ENCODE assay signal across 22 mouse cellular contexts in genomic region chr1:121377901-121378300, GRCm38 (mm10).
"Had no signal": no experiment of that assay in that cellular context is flagged by ENCODE, and none has a peak within 500 bp of the region (broad histone marks: within the 10 kb centered on the region; RNA-seq: fewer than 3 reads in every experiment).

No protein-coding gene starts in this region.

- H3K4me2 ChIP-seq: limb, embryonic 13.5 days; liver, embryonic 12.5 days; liver, embryonic 15.5 days; lung, embryonic 15.5 days; midbrain, embryonic 13.5 days; neural tube, embryonic 12.5 days; neural tube, embryonic 15.5 days had no signal

- H3K27ac ChIP-seq: limb, embryonic 10.5 days; limb, embryonic 13.5 days; liver, embryonic 12.5 days; liver, embryonic 15.5 days; lung, embryonic 15.5 days; midbrain, embryonic 10.5 days; midbrain, embryonic 13.5 days; neural tube, embryonic 12.5 days; neural tube, embryonic 15.5 days; stomach, postnatal 0 days had no signal

- H3K36me3 ChIP-seq: limb, embryonic 10.5 days; limb, embryonic 13.5 days; liver, embryonic 12.5 days; liver, embryonic 15.5 days; lung, embryonic 15.5 days; midbrain, embryonic 10.5 days; midbrain, embryonic 13.5 days; neural tube, embryonic 12.5 days; neural tube, embryonic 15.5 days had no signal

- H3K4me1 ChIP-seq: limb, embryonic 10.5 days; limb, embryonic 13.5 days; liver, embryonic 12.5 days; liver, embryonic 15.5 days; lung, embryonic 15.5 days; megakaryocyte, embryonic 14.5 days; midbrain, embryonic 10.5 days; midbrain, embryonic 13.5 days; neural tube, embryonic 12.5 days had no signal

- H3K9ac ChIP-seq: limb, embryonic 13.5 days; liver, embryonic 12.5 days; liver, embryonic 15.5 days; lung, embryonic 15.5 days; midbrain, embryonic 13.5 days; neural tube, embryonic 12.5 days; neural tube, embryonic 15.5 days had no signal

- ATAC-seq: liver, embryonic 12.5 days; midbrain, embryonic 13.5 days had no signal

- DNase-seq: kidney, adult 9 months; kidney, postnatal 14 days; kidney, postnatal 4 days; layer of hippocampus, adult 9-11 months; liver; lung, adult 18-20 months; lung, postnatal 10 days; lung, postnatal 36 days; thymus, adult 2 months; thymus, postnatal 14 days; thymus, postnatal 4 days had no signal

- H3K9me3 ChIP-seq: limb, embryonic 10.5 days; limb, embryonic 13.5 days; liver, embryonic 12.5 days; liver, embryonic 15.5 days; lung, embryonic 15.5 days; midbrain, embryonic 10.5 days; midbrain, embryonic 13.5 days; neural tube, embryonic 12.5 days; neural tube, embryonic 15.5 days had no signal

- H3K27me3 ChIP-seq: liver, embryonic 12.5 days; liver, embryonic 15.5 days; lung, embryonic 15.5 days; midbrain, embryonic 13.5 days; neural tube, embryonic 12.5 days; neural tube, embryonic 15.5 days had no signal

- H3K4me3 ChIP-seq: limb, embryonic 10.5 days; limb, embryonic 13.5 days; liver, embryonic 12.5 days; liver, embryonic 15.5 days; lung, embryonic 15.5 days; midbrain, embryonic 10.5 days; midbrain, embryonic 13.5 days; neural tube, embryonic 12.5 days; neural tube, embryonic 15.5 days had no signal
